In genomic region chr7:126135391-126135790, GRCm38 (mm10) we compare ENCODE assay signal across 16 mouse cellular contexts. TPM values are rescaled to one million over a fixed set of nuclear protein-coding genes. Genes with fewer than 3 reads are reported as not detected.
DNase-seq lines count a peak whose midpoint lies in the region; TF ChIP-seq lines count a peak whose summit lies in the region.
"Had no signal": no experiment of that assay in that cellular context is flagged by ENCODE, and none has a peak within 500 bp of the region (broad histone marks: within the 10 kb centered on the region; RNA-seq: fewer than 3 reads in every experiment).

No protein-coding gene starts in this region.

- peaks cover 21% of the 10 kb centered on the region for H3K36me3 ChIP-seq in spleen, adult 2 months (ENCODE audit: control insufficient read depth, insufficient read depth, low read length)
- peaks cover 46% of the 10 kb centered on the region for H3K36me3 ChIP-seq in small intestine, adult 2 months (ENCODE audit: control insufficient read depth, insufficient read depth, low read length)

- peak in 1 of 2 experiments; percentile 56 for DNase-seq in spleen, adult 2 months (ENCODE audit: low read depth in 1 of 2, low spot score in 2 of 2)
- no peak for DNase-seq in spleen, postnatal 10 days (ENCODE audit: low spot score in 2 of 2)
- DNase-seq in induced T-regulatory cell, adult 2 months (ENCODE audit: low read depth) = peak; percentile 40
- no peak for DNase-seq in thymus, postnatal 10 days (ENCODE audit: low spot score in 2 of 2)
- DNase-seq in frontal cortex, postnatal 25 days (ENCODE audit: low spot score in 2 of 2) = no peak
- DNase-seq: cerebellum, adult 9-10 months; gastrocnemius, postnatal 25 days; kidney, adult 2 months; kidney, postnatal 25 days; thymus, postnatal 4 days had no signal

- peaks cover 10% of the 10 kb centered on the region for H3K4me1 ChIP-seq in spleen, adult 2 months (ENCODE audit: control insufficient read depth, insufficient read depth, insufficient read length)
- H3K4me1 ChIP-seq in bone marrow, adult 2 months (ENCODE audit: control insufficient read depth, insufficient read depth, low read length) = peaks cover 2% of the 10 kb centered on the region; the same call in 1 of the 2 replicates
- H3K4me1 ChIP-seq in small intestine, adult 2 months (ENCODE audit: control insufficient read depth, insufficient read depth, insufficient read length, low read length) = no peaks in the 10 kb centered on the region
- H3K4me1 ChIP-seq: limb, embryonic 10.5 days; neural tube, embryonic 12.5 days had no signal

- 33% methylated on average over 2 of the region's 2 CpGs for WGBS in spleen, adult 2 months
- 34% methylated on average over 2 of the region's 2 CpGs for WGBS in bone marrow, adult 2 months
- WGBS in small intestine, adult 2 months = 74% methylated on average over 2 of the region's 2 CpGs

- no peak for TF ChIP-seq CTCF in spleen, adult 2 months (IDR thresholded peaks at IDR 0.05; ENCODE audit: extremely low read depth, insufficient read depth, insufficient read length, insufficient replicate concordance)
- no peak for TF ChIP-seq CTCF in bone marrow, adult 2 months (IDR thresholded peaks at IDR 0.05; ENCODE audit: control insufficient read depth, insufficient read depth, low read length)
- no peak for TF ChIP-seq CTCF in small intestine, adult 2 months (IDR thresholded peaks at IDR 0.05; ENCODE audit: extremely low read depth, insufficient read length, insufficient replicate concordance, low read depth, low read length)

- TF ChIP-seq POLR2A in spleen, adult 2 months (IDR thresholded peaks at IDR 0.05; ENCODE audit: low read depth, low read length) = no peak; the same call in 1 of the 2 replicates
- TF ChIP-seq POLR2A in bone marrow, adult 2 months (IDR thresholded peaks at IDR 0.05; ENCODE audit: borderline replicate concordance, control insufficient read depth, low read depth, low read length) = no peak
- TF ChIP-seq POLR2A in small intestine, adult 2 months (IDR thresholded peaks at IDR 0.05; ENCODE audit: low read depth, low read length) = no peak

- no peak overlapping the region for H3K4me3 ChIP-seq in spleen, adult 2 months (ENCODE audit: extremely low read depth, insufficient read depth, insufficient read length)
- no peak overlapping the region for H3K4me3 ChIP-seq in bone marrow, adult 2 months (replicated peaks; ENCODE audit: control insufficient read depth, low read depth, low read length)
- H3K4me3 ChIP-seq in small intestine, adult 2 months (ENCODE audit: low read depth, low read length) = no peak overlapping the region
- H3K4me3 ChIP-seq: erythroblast, embryonic 14.5 days; left cerebral cortex, adult 2 months; limb, embryonic 10.5 days; neural tube, embryonic 12.5 days had no signal

- H3K27me3 ChIP-seq in spleen, adult 2 months (ENCODE audit: control insufficient read depth, insufficient read depth, low read length) = no peaks in the 10 kb centered on the region
- no peaks in the 10 kb centered on the region for H3K27me3 ChIP-seq in small intestine, adult 2 months (ENCODE audit: control insufficient read depth, insufficient read depth, low read length)
- H3K27me3 ChIP-seq: neural tube, embryonic 12.5 days had no signal

- peak overlapping the region; percentile 91 for H3K27ac ChIP-seq in spleen, adult 2 months (ENCODE audit: insufficient read depth, low read length)
- peak overlapping the region; percentile 80; the same call in 1 of the 2 replicates for H3K27ac ChIP-seq in bone marrow, adult 2 months (ENCODE audit: control insufficient read depth, insufficient read depth, low read depth, low read length, poor library complexity)
- 0 out of 2 replicates have a peak overlapping the region, but pooled peaks have one; percentile 37 for H3K27ac ChIP-seq in small intestine, adult 2 months (ENCODE audit: insufficient read depth, low read depth, low read length)
- H3K27ac ChIP-seq: left cerebral cortex, adult 2 months; limb, embryonic 10.5 days; neural tube, embryonic 12.5 days had no signal

RNA-seq across cellular contexts. Expression of gene Gsg1l, which starts 53.2 kb away (rescaled TPM):
- polyA plus RNA-seq in spleen, adult 2 months (2012; rRNA removed) = 0.05 TPM in 2 replicates
- not detected in 2 replicates for polyA plus RNA-seq in bone marrow, adult 2 months (2011; ENCODE audit: insufficient read depth, insufficient read length, low replicate concordance, missing spikeins)
- polyA plus RNA-seq in small intestine, adult 2 months (2012; rRNA removed) = 0.20 and 0.24 TPM in 2 replicates
- polyA plus RNA-seq: erythroblast, embryonic 14.5 days had no signal

Comparison
In these comparisons a context has a peak if more than half of its experiments do, and no peak if none do; other contexts are left out.
1. H3K27ac ChIP-seq: peak in every context shown above with its lines; median percentile 91 in spleen, adult 2 months; 80 in bone marrow, adult 2 months; 37 in small intestine, adult 2 months.